ENCODE assay signal across 8 mouse cellular contexts in genomic region chr1:119912953-119913814, GRCm38 (mm10). TPM values are rescaled to one million over a fixed set of nuclear protein-coding genes. Genes with fewer than 3 reads are reported as not detected.
A peak's percentile ranks its signal among the peaks of the same experiment; 100 is the strongest.
DNase-seq lines count a peak whose midpoint lies in the region; ATAC-seq lines count a peak whose summit lies in the region.

Gene Tmem177, minus strand, starts transcription at chr1:119913208.

- H3K4me3 ChIP-seq in brown adipose tissue, adult 24 weeks (ENCODE audit: insufficient read depth, low read depth, low read length): peak within 1 kb of the TSS; percentile 89
- peak within 1 kb of the TSS; percentile 52 to 77 for H3K4me3 ChIP-seq in heart, embryonic 14.5 days (ENCODE audit: control insufficient read depth in 1 of 2, insufficient read depth in 1 of 2, low read depth in 1 of 2, low read length in 2 of 2)
- H3K4me3 ChIP-seq in liver, embryonic 13.5 days (replicated peaks): peak within 1 kb of the TSS; percentile 71
- H3K4me3 ChIP-seq in stomach, embryonic 16.5 days (replicated peaks; ENCODE audit: low read length): peak within 1 kb of the TSS; percentile 65

- ATAC-seq in heart, embryonic 14.5 days (ENCODE audit: insufficient number of reproducible peaks, insufficient read depth, low FRiP score, low read depth): peak; percentile 93
- ATAC-seq in liver, embryonic 13.5 days (ENCODE audit: low read depth): peak; percentile 97
- peak; percentile 97 for ATAC-seq in stomach, embryonic 16.5 days (ENCODE audit: insufficient read depth, low FRiP score)

- H3K27me3 ChIP-seq in heart, embryonic 14.5 days (ENCODE audit: control insufficient read depth, insufficient read depth, low read length): no peaks in the 10 kb centered on the region
- no peaks in the 10 kb centered on the region for H3K27me3 ChIP-seq in liver, embryonic 13.5 days
- no peaks in the 10 kb centered on the region for H3K27me3 ChIP-seq in stomach, embryonic 16.5 days (ENCODE audit: control insufficient read depth, insufficient read depth, low read length)

- peaks cover 16% of the 10 kb centered on the region for H3K36me3 ChIP-seq in heart, embryonic 14.5 days (ENCODE audit: control insufficient read depth, insufficient read depth, low read length)
- H3K36me3 ChIP-seq in liver, embryonic 13.5 days: peaks cover 14% of the 10 kb centered on the region; the same call in 1 of the 2 replicates
- no peaks in the 10 kb centered on the region for H3K36me3 ChIP-seq in stomach, embryonic 16.5 days (ENCODE audit: control insufficient read depth, insufficient read depth, low read length)

- WGBS in heart, embryonic 14.5 days: 10% methylated on average over 42 of the region's 42 CpGs
- WGBS in liver, embryonic 13.5 days (ENCODE audit: insufficient replicate concordance): 9% methylated on average over 42 of the region's 42 CpGs
- 9% methylated on average over 42 of the region's 42 CpGs for WGBS in stomach, embryonic 16.5 days

- peak within 1 kb of the TSS; percentile 55 for H3K27ac ChIP-seq in brown adipose tissue, adult 24 weeks (replicated peaks; ENCODE audit: low read depth, low read length)
- H3K27ac ChIP-seq in heart, embryonic 14.5 days (replicated peaks in 1 of 2; ENCODE audit: control insufficient read depth in 1 of 2, insufficient read depth in 1 of 2, low read depth in 2 of 2, low read length in 2 of 2): peak within 1 kb of the TSS; percentile 79 to 81
- H3K27ac ChIP-seq in liver, embryonic 13.5 days: peak within 1 kb of the TSS; percentile 78
- H3K27ac ChIP-seq in stomach, embryonic 16.5 days (ENCODE audit: low read length): peak within 1 kb of the TSS; percentile 63

- H3K4me2 ChIP-seq in heart, embryonic 14.5 days (ENCODE audit: low read length): peak within 1 kb of the TSS; percentile 71
- peak within 1 kb of the TSS; percentile 80 for H3K4me2 ChIP-seq in liver, embryonic 13.5 days
- peak within 1 kb of the TSS; percentile 63 for H3K4me2 ChIP-seq in stomach, embryonic 16.5 days (ENCODE audit: low read depth, low read length)

- H3K4me1 ChIP-seq in brown adipose tissue, adult 24 weeks (ENCODE audit: control insufficient read depth, insufficient read depth, insufficient read length, low read length): peaks cover 3% of the 10 kb centered on the region; the same call in 1 of the 2 replicates
- peaks cover 2 to 5% of the 10 kb centered on the region in 2 experiments; a peak in 2 of 4 replicates for H3K4me1 ChIP-seq in heart, embryonic 14.5 days (ENCODE audit: control insufficient read depth in 2 of 2, insufficient read depth in 2 of 2, low read length in 2 of 2)
- H3K4me1 ChIP-seq in liver, embryonic 13.5 days (replicated peaks): peaks cover 35% of the 10 kb centered on the region
- no peaks in the 10 kb centered on the region for H3K4me1 ChIP-seq in stomach, embryonic 16.5 days (ENCODE audit: control insufficient read depth, insufficient read depth, low read length)

- H3K9ac ChIP-seq in heart, embryonic 14.5 days (ENCODE audit: low read length): peak within 1 kb of the TSS; percentile 72
- peak within 1 kb of the TSS; percentile 80 for H3K9ac ChIP-seq in liver, embryonic 13.5 days
- H3K9ac ChIP-seq in stomach, embryonic 16.5 days (ENCODE audit: low read length): peak within 1 kb of the TSS; percentile 73

- H3K9me3 ChIP-seq in heart, embryonic 14.5 days (ENCODE audit: control insufficient read depth, low read length): no peaks in the 10 kb centered on the region
- H3K9me3 ChIP-seq in liver, embryonic 13.5 days (replicated peaks): no peaks in the 10 kb centered on the region
- no peaks in the 10 kb centered on the region for H3K9me3 ChIP-seq in stomach, embryonic 16.5 days (replicated peaks; ENCODE audit: control insufficient read depth, low read length)

- DNase-seq in CD4-positive helper T cell, adult 2 months (ENCODE audit: low read depth, low spot score): peak; percentile 93
- DNase-seq in fat pad, adult 2 months (ENCODE audit: extremely low read depth, low read depth, low spot score): peak; percentile 42
- peak; percentile 97 for DNase-seq in kidney, postnatal 14 days
- DNase-seq in liver, embryonic 13.5 days: peak; percentile 97
- peak; percentile 94 for DNase-seq in neural tube, embryonic 10.5 days (ENCODE audit: extremely low spot score, low spot score)

RNA-seq across cellular contexts. Expression of gene Tmem177, which starts in this region (rescaled TPM):
- 10.0 and 10.7 TPM in 2 replicates for polyA plus RNA-seq in brown adipose tissue, adult 24 weeks (2012; ENCODE audit: insufficient read depth, insufficient read length, missing spikeins)
- 6.9 and 7.0 TPM in 2 replicates for polyA plus RNA-seq in heart, embryonic 14.5 days (2014; fragmentation: Nextera tagmentation; extraction: Ambion mirVana)
- polyA plus RNA-seq in liver, embryonic 13.5 days (2015; fragmentation: Nextera tagmentation; extraction: Ambion mirVana): 4.4 TPM in 2 replicates
- polyA plus RNA-seq in stomach, embryonic 16.5 days (2015; fragmentation: Nextera tagmentation; extraction: Ambion mirVana): 5.6 and 5.8 TPM in 2 replicates

Comparison
In these comparisons a context has a peak if more than half of its experiments do, and no peak if none do; other contexts are left out.
1. Peak in every context shown above with its lines: DNase-seq, ATAC-seq, H3K4me3 ChIP-seq and H3K27ac ChIP-seq.
2. DNase-seq: peak in every context shown above with its lines; median percentile 97 in kidney, postnatal 14 days; 97 in liver, embryonic 13.5 days; 94 in neural tube, embryonic 10.5 days; 93 in CD4-positive helper T cell, adult 2 months; 42 in fat pad, adult 2 months.